15 mouse cellular contexts compared by ENCODE assay signal in the genomic region with DNA sequence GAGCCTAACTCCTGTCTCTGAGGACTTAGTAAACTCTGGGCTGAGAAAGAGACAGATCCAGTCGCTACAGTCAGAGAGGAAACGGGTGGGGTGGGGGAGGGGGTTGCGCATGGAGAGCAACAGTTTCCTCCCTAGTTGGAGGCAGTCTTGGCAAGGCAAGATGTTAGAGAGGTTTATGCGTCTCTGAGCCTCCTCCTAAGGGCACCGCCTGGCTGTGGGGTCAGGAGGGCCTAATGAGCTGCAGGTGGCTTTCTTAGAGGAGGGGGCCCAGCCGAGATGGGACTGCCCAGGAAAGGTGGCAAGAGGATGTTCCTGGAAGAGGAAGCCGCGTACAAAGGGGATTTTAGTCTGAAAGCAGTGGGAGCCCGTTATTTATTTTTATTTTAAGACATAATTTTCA. TPM values are rescaled to one million over a fixed set of nuclear protein-coding genes. Genes with fewer than 3 reads are reported as not detected.
A peak's percentile ranks its signal among the peaks of the same experiment; 100 is the strongest.
DNase-seq lines count a peak whose midpoint lies in the region; ATAC-seq lines count a peak whose summit lies in the region.
"Had no signal": no experiment of that assay in that cellular context is flagged by ENCODE, and none has a peak within 500 bp of the region (broad histone marks: within the 10 kb centered on the region; RNA-seq: fewer than 3 reads in every experiment).

No protein-coding gene starts in this region.

- no peak overlapping the region for H3K4me3 ChIP-seq in kidney, embryonic 15.5 days (replicated peaks)
- no peak overlapping the region for H3K4me3 ChIP-seq in kidney, embryonic 16.5 days (ENCODE audit: low read length)

- H3K36me3 ChIP-seq in kidney, embryonic 15.5 days: no peaks in the 10 kb centered on the region
- no peaks in the 10 kb centered on the region for H3K36me3 ChIP-seq in kidney, embryonic 16.5 days (ENCODE audit: insufficient read depth, low read length)
- H3K36me3 ChIP-seq: heart, embryonic 13.5 days; liver, embryonic 15.5 days had no signal

- no peak for ATAC-seq in CD4-positive, CD25-positive, alpha-beta regulatory T cell, adult 4 months
- ATAC-seq in kidney, embryonic 15.5 days (replicated peaks; ENCODE audit: low FRiP score): no peak; the same call in 1 of the 2 replicates
- no peak for ATAC-seq in kidney, embryonic 16.5 days (ENCODE audit: low FRiP score, low TSS enrichment)
- ATAC-seq: inflammation-experienced regulatory T-cells, adult 6 months had no signal

- H3K4me2 ChIP-seq in kidney, embryonic 15.5 days: peak overlapping the region; percentile 5; the same call in 1 of the 2 replicates
- no peak overlapping the region for H3K4me2 ChIP-seq in kidney, embryonic 16.5 days (replicated peaks; ENCODE audit: low read depth, low read length)

- no peak overlapping the region for H3K9ac ChIP-seq in kidney, embryonic 15.5 days
- H3K9ac ChIP-seq in kidney, embryonic 16.5 days (replicated peaks; ENCODE audit: low read length): no peak overlapping the region
- H3K9ac ChIP-seq: liver, embryonic 15.5 days had no signal

- WGBS in kidney, embryonic 15.5 days: 8% methylated on average over 9 of the region's 9 CpGs
- 11% methylated on average over 9 of the region's 9 CpGs for WGBS in kidney, embryonic 16.5 days

- no peak overlapping the region for H3K27ac ChIP-seq in kidney, embryonic 15.5 days
- H3K27ac ChIP-seq in kidney, embryonic 16.5 days (ENCODE audit: low read length): no peak overlapping the region
- H3K27ac ChIP-seq: heart, embryonic 13.5 days; layer of hippocampus, adult 2 months; liver, embryonic 15.5 days had no signal

- H3K27me3 ChIP-seq in kidney, embryonic 15.5 days: peaks cover 57% of the 10 kb centered on the region
- H3K27me3 ChIP-seq in kidney, embryonic 16.5 days (ENCODE audit: insufficient read depth, low read length): peaks cover 37% of the 10 kb centered on the region

- no peaks in the 10 kb centered on the region for H3K9me3 ChIP-seq in kidney, embryonic 15.5 days (replicated peaks)
- H3K9me3 ChIP-seq in kidney, embryonic 16.5 days (ENCODE audit: low read length): no peaks in the 10 kb centered on the region
- H3K9me3 ChIP-seq: heart, embryonic 13.5 days; liver, embryonic 15.5 days had no signal

- peak; percentile 22 for DNase-seq in CD4-positive, CD25-positive, alpha-beta regulatory T cell, adult 2 months (ENCODE audit: low read depth, low spot score)
- peak; percentile 1 for DNase-seq in retina, embryonic 14.5 days (ENCODE audit: low spot score)
- DNase-seq in retina, postnatal 1 day: no peak
- DNase-seq in naive thymus-derived CD4-positive, alpha-beta T cell, adult 2 months (ENCODE audit: low read depth): peak; percentile 20
- no peak for DNase-seq in urinary bladder, adult 18-20 months (ENCODE audit: low spot score in 2 of 2)
- DNase-seq: cerebellum, adult 9-11 months; midbrain, embryonic 14.5 days; right cerebral cortex, postnatal 14 days had no signal

- peaks cover 14% of the 10 kb centered on the region for H3K4me1 ChIP-seq in kidney, embryonic 15.5 days
- H3K4me1 ChIP-seq in kidney, embryonic 16.5 days (ENCODE audit: insufficient read depth, low read length): peaks cover 12% of the 10 kb centered on the region
- H3K4me1 ChIP-seq: liver, embryonic 15.5 days had no signal

RNA-seq across cellular contexts. Expression of a gene that starts 3.5 kb away (rescaled TPM):
- not detected for polyA plus RNA-seq in CD4-positive, CD25-positive, alpha-beta regulatory T cell, adult 4 months (2017; shearing (Covaris generic))
- polyA plus RNA-seq in kidney, embryonic 15.5 days (2015; fragmentation: Nextera tagmentation; extraction: Ambion mirVana): 2.0 and 2.6 TPM in 2 replicates
- 2.1 and 2.7 TPM in 2 replicates for polyA plus RNA-seq in kidney, embryonic 16.5 days (2015; fragmentation: Nextera tagmentation; extraction: Ambion mirVana)
- polyA plus RNA-seq: inflammation-experienced regulatory T-cells, adult 6 months had no signal

Comparison
In these comparisons a context has a peak if more than half of its experiments do, and no peak if none do; other contexts are left out.
1. DNase-seq: peak in CD4-positive, CD25-positive, alpha-beta regulatory T cell, adult 2 months (single experiment), retina, embryonic 14.5 days (single experiment) and naive thymus-derived CD4-positive, alpha-beta T cell, adult 2 months (single experiment); none in retina, postnatal 1 day (single experiment) and urinary bladder, adult 18-20 months (0 of 2).